Mouse (Mus musculus) forebrain, embryonic 12.5 days (tissue): ENCODE data around the gene Krt20. TPM values are rescaled to one million over a fixed set of nuclear protein-coding genes. Genes with fewer than 3 reads are reported as not detected.

Experiments
- ATAC-seq: fragments of 200-750 bp; cut with Nextera tagmentation; 2 replicates; pipeline ENCODE4 v1.8.0; 2017; ENCODE audit warnings: moderate TSS enrichment; ENCODE audit not compliant: low FRiP score
- H3K27ac ChIP-seq: fragments of 300-500 bp; sonication (generic); 2 replicates; pipeline ENCODE4 v1.5.1; 2016; ENCODE audit warnings: mild to moderate bottlenecking
- H3K27me3 ChIP-seq: fragments of 300-500 bp; sonication (generic); 2 replicates; pipeline ENCODE4 v1.6.1; 2016; ENCODE audit warnings: mild to moderate bottlenecking
- H3K36me3 ChIP-seq: fragments of 300-500 bp; sonication (generic); replicated peaks from 2 replicates; pipeline ENCODE4 v1.6.1; 2016; ENCODE audit warnings: mild to moderate bottlenecking
- H3K4me1 ChIP-seq: fragments of 300-500 bp; sonication (generic); 2 replicates; pipeline ENCODE4 v1.6.1; 2016
- H3K4me2 ChIP-seq: fragments of 300-500 bp; sonication (generic); 2 replicates; pipeline ENCODE4 v1.6.1; 2016; ENCODE audit warnings: mild to moderate bottlenecking, moderate library complexity
- H3K4me3 ChIP-seq: fragments of 300-500 bp; sonication (generic); replicated peaks from 2 replicates; pipeline ENCODE4 v1.5.1; 2016; ENCODE audit warnings: mild to moderate bottlenecking
- H3K9ac ChIP-seq: fragments of 300-500 bp; sonication (generic); 2 replicates; pipeline ENCODE4 v1.6.1; 2016; ENCODE audit warnings: mild to moderate bottlenecking
- H3K9me3 ChIP-seq: fragments of 300-500 bp; sonication (generic); 2 replicates; pipeline ENCODE4 v1.6.1; 2016
- WGBS: fragments of 180-500 bp; shearing (Covaris S2); methylation state at CpG from one replicate; pipeline ENCODE4 v1.1.7; 2016; 5-methylcytosine and 5-hydroxymethylcytosine counted together
- polyA plus RNA-seq: library from polyadenylated mRNA; unstranded; fragments of >200 nt; fragmentation: Nextera tagmentation; extraction: Ambion mirVana; gene quantifications from 2 replicates; pipeline ENCODE4 v1.2.1, GENCODE M21; 2016

Gene Krt20
- polyA plus RNA-seq, 1 experiment from 2014 or later, result 0.15 TPM

GRCm38 (mm10) chr11:99454044-99454443, 16.1 kb upstream of the Krt20 start:
- Histone ChIP-seq H3K27ac (no peak overlapping the region), H3K36me3 (no peaks in the 10 kb centered on the region), H3K4me1 (no peaks in the 10 kb centered on the region), H3K9ac (no peak overlapping the region), H3K4me2 (no peak overlapping the region), H3K4me3 (no peak overlapping the region), H3K9me3 (no peaks in the 10 kb centered on the region), H3K27me3 (no peaks in the 10 kb centered on the region)
- 91% methylated on average over 4 of the region's 4 CpGs for WGBS
- no peak for ATAC-seq

- WGBS, result 82% methylated on average over 2 of the region's 2 CpGs
- no peak overlapping the region for H3K4me2 ChIP-seq
Measured at GRCm38 (mm10) chr11:99448769-99449168, 10.8 kb upstream of the Krt20 start.

GRCm38 (mm10) chr11:99441220-99441619, 3.3 kb upstream of the Krt20 start:
- H3K4me2 ChIP-seq, result no peak overlapping the region
- H3K9me3 ChIP-seq, result no peaks in the 10 kb centered on the region
- WGBS, result 79% methylated on average over 8 of the region's 8 CpGs
- H3K4me3 ChIP-seq, result no peak overlapping the region
- ATAC-seq, result no peak
- H3K4me1 ChIP-seq, result no peaks in the 10 kb centered on the region
- no peaks in the 10 kb centered on the region for H3K36me3 ChIP-seq
- H3K27ac ChIP-seq, result no peak overlapping the region
- H3K27me3 ChIP-seq, result no peaks in the 10 kb centered on the region
- H3K9ac ChIP-seq, result no peak overlapping the region

More at GRCm38 (mm10) chr11:99448769-99449168, 10.8 kb upstream of the Krt20 start:
- Histone ChIP-seq H3K9ac (no peak overlapping the region), H3K27ac (no peak overlapping the region), H3K4me3 (no peak overlapping the region), H3K9me3 (no peaks in the 10 kb centered on the region), H3K27me3 (no peaks in the 10 kb centered on the region), H3K4me1 (no peaks in the 10 kb centered on the region), H3K36me3 (no peaks in the 10 kb centered on the region)
- ATAC-seq, result no peak

- H3K9ac ChIP-seq, result no peak overlapping the region
- no peak overlapping the region for H3K4me3 ChIP-seq
- WGBS, result 73% methylated on average over 10 of the region's 10 CpGs
- H3K36me3 ChIP-seq, result no peaks in the 10 kb centered on the region
- no peak overlapping the region for H3K4me2 ChIP-seq
- no peak for ATAC-seq
- H3K4me1 ChIP-seq, result no peaks in the 10 kb centered on the region
- no peak overlapping the region for H3K27ac ChIP-seq
- no peaks in the 10 kb centered on the region for H3K9me3 ChIP-seq
- no peaks in the 10 kb centered on the region for H3K27me3 ChIP-seq
Measured at GRCm38 (mm10) chr11:99439465-99439864, 1.5 kb upstream of the Krt20 start.

GRCm38 (mm10) chr11:99436625-99437024, 1.3 kb downstream of the Krt20 start:
- H3K4me3 ChIP-seq, result no peak overlapping the region
- no peaks in the 10 kb centered on the region for H3K4me1 ChIP-seq
- no peak overlapping the region for H3K9ac ChIP-seq
- no peak overlapping the region for H3K27ac ChIP-seq
- no peaks in the 10 kb centered on the region for H3K27me3 ChIP-seq
- 43% methylated on average over 4 of the region's 4 CpGs for WGBS
- H3K9me3 ChIP-seq, result no peaks in the 10 kb centered on the region
- H3K4me2 ChIP-seq, result no peak overlapping the region
- no peak for ATAC-seq
- H3K36me3 ChIP-seq, result no peaks in the 10 kb centered on the region

- peaks cover 7% of the 10 kb centered on the region for H3K4me1 ChIP-seq
- ATAC-seq, result no peak
- WGBS, result 47% methylated on average over 12 of the region's 12 CpGs
Measured at GRCm38 (mm10) chr11:99430670-99431069, 7.3 kb downstream of the Krt20 start.

GRCm38 (mm10) chr11:99422159-99422558, 15.8 kb downstream of the Krt20 start, which contains the start of gene Krt12:
Krt12 (minus strand) TSS chr11:99422259.
- Histone ChIP-seq H3K4me1 (no peaks in the 10 kb centered on the region), H3K4me3 (no peak within 1 kb of the TSS), H3K36me3 (no peaks in the 10 kb centered on the region), H3K9ac (no peak within 1 kb of the TSS), H3K27ac (no peak within 1 kb of the TSS), H3K27me3 (no peaks in the 10 kb centered on the region), H3K4me2 (no peak within 1 kb of the TSS), H3K9me3 (no peaks in the 10 kb centered on the region)
- no peak for ATAC-seq
- 87% methylated on average over 10 of the region's 10 CpGs for WGBS

More at GRCm38 (mm10) chr11:99430670-99431069, 7.3 kb downstream of the Krt20 start:
- Histone ChIP-seq H3K36me3 (no peaks in the 10 kb centered on the region), H3K9ac (no peak overlapping the region), H3K9me3 (no peaks in the 10 kb centered on the region), H3K27me3 (no peaks in the 10 kb centered on the region), H3K4me3 (no peak overlapping the region), H3K27ac (no peak overlapping the region), H3K4me2 (no peak overlapping the region)

- no peak for ATAC-seq
- whole genome bisulfite sequencing, result 70% methylated on average over 10 of the region's 10 CpGs
Measured at GRCm38 (mm10) chr11:99420586-99420985, 17.4 kb downstream of the Krt20 start.

GRCm38 (mm10) chr11:99417819-99418218, 20.1 kb downstream of the Krt20 start:
- Histone ChIP-seq H3K9me3 (no peaks in the 10 kb centered on the region), H3K4me2 (no peak overlapping the region), H3K27ac (no peak overlapping the region), H3K4me1 (no peaks in the 10 kb centered on the region), H3K27me3 (no peaks in the 10 kb centered on the region), H3K9ac (no peak overlapping the region), H3K36me3 (no peaks in the 10 kb centered on the region), H3K4me3 (no peak overlapping the region)
- ATAC-seq, result no peak
- WGBS, result 71% methylated on average over 16 of the region's 16 CpGs

More at GRCm38 (mm10) chr11:99420586-99420985, 17.4 kb downstream of the Krt20 start:
- Histone ChIP-seq H3K27me3 (no peaks in the 10 kb centered on the region), H3K27ac (no peak overlapping the region), H3K36me3 (no peaks in the 10 kb centered on the region), H3K4me2 (no peak overlapping the region), H3K9me3 (no peaks in the 10 kb centered on the region), H3K9ac (no peak overlapping the region), H3K4me1 (no peaks in the 10 kb centered on the region), H3K4me3 (no peak overlapping the region)

GRCm38 (mm10) chr11:99416902-99417301, 21.0 kb downstream of the Krt20 start:
- H3K27ac ChIP-seq, result no peak overlapping the region
- no peaks in the 10 kb centered on the region for H3K36me3 ChIP-seq
- H3K4me1 ChIP-seq, result no peaks in the 10 kb centered on the region
- no peak overlapping the region for H3K9ac ChIP-seq
- H3K4me2 ChIP-seq, result no peak overlapping the region
- H3K9me3 ChIP-seq, result no peaks in the 10 kb centered on the region
- no peaks in the 10 kb centered on the region for H3K27me3 ChIP-seq
- no peak for ATAC-seq
- H3K4me3 ChIP-seq, result no peak overlapping the region
- WGBS, result 84% methylated on average over 13 of the region's 13 CpGs

- Histone ChIP-seq H3K9me3 (no peaks in the 10 kb centered on the region), H3K4me2 (no peak overlapping the region), H3K4me3 (no peak overlapping the region), H3K9ac (no peak overlapping the region), H3K4me1 (no peaks in the 10 kb centered on the region), H3K27me3 (no peaks in the 10 kb centered on the region), H3K36me3 (no peaks in the 10 kb centered on the region), H3K27ac (no peak overlapping the region)
- no peak for ATAC-seq
- WGBS, result 90% methylated on average over 13 of the region's 13 CpGs
Measured at GRCm38 (mm10) chr11:99414463-99415147, 23.3 kb downstream of the Krt20 start.

- no peak for ATAC-seq
- no peak overlapping the region for H3K4me2 ChIP-seq
- no peaks in the 10 kb centered on the region for H3K9me3 ChIP-seq
- H3K36me3 ChIP-seq, result no peaks in the 10 kb centered on the region
- WGBS, result 22% methylated on average over 6 of the region's 6 CpGs
- H3K4me3 ChIP-seq, result no peak overlapping the region
- no peaks in the 10 kb centered on the region for H3K27me3 ChIP-seq
- H3K4me1 ChIP-seq, result no peaks in the 10 kb centered on the region
- no peak overlapping the region for H3K27ac ChIP-seq
- H3K9ac ChIP-seq, result no peak overlapping the region
Measured at GRCm38 (mm10) chr11:99413247-99413646, 24.7 kb downstream of the Krt20 start.

- no peaks in the 10 kb centered on the region for H3K4me1 ChIP-seq
- no peaks in the 10 kb centered on the region for H3K27me3 ChIP-seq
- no peaks in the 10 kb centered on the region for H3K36me3 ChIP-seq
- H3K9ac ChIP-seq, result no peak overlapping the region
- ATAC-seq, result no peak
- 83% methylated on average over 10 of the region's 10 CpGs for WGBS
- no peaks in the 10 kb centered on the region for H3K9me3 ChIP-seq
- no peak overlapping the region for H3K27ac ChIP-seq
- H3K4me3 ChIP-seq, result no peak overlapping the region
- H3K4me2 ChIP-seq, result no peak overlapping the region
Measured at GRCm38 (mm10) chr11:99406186-99406585, 31.8 kb downstream of the Krt20 start.
